Mouse (Mus musculus) G1E (cell line): Measurements from ENCODE around the gene Pcnx. TPM values are rescaled to one million over a fixed set of nuclear protein-coding genes. Genes with fewer than 3 reads are reported as not detected.

Source experiments
- ATAC-seq: 2 replicates; pipeline ENCODE4 v1.8.0; 2016; ENCODE audit warnings: mild to moderate bottlenecking; ENCODE audit not compliant: insufficient number of reproducible peaks, poor library complexity, low FRiP score, severe bottlenecking; ENCODE audit errors: extremely low read depth
- DNase-seq: peaks from one replicate; pipeline ENCODE4 v3.0.0; 2012; ENCODE audit warnings: low spot score
- H3K27me3 ChIP-seq: 2 replicates; pipeline ENCODE4 v1.6.1; 2012; ENCODE audit warnings: mild to moderate bottlenecking, low read length, inconsistent platforms; ENCODE audit not compliant: insufficient read depth
- H3K36me3 ChIP-seq: replicated peaks from 2 replicates; pipeline ENCODE3; 2012; ENCODE audit warnings: mild to moderate bottlenecking, inconsistent platforms
- H3K4me1 ChIP-seq: 2 replicates; pipeline ENCODE4 v1.6.1; 2012; ENCODE audit warnings: low read depth, low read length, inconsistent platforms, mixed read lengths; ENCODE audit not compliant: insufficient read depth
- H3K4me3 ChIP-seq: 2 replicates; pipeline ENCODE4 v1.5.1; 2012; ENCODE audit warnings: low read depth, mild to moderate bottlenecking, inconsistent platforms, low read length, moderate library complexity, mixed read lengths
- H3K9me3 ChIP-seq: replicated peaks from 2 replicates; pipeline ENCODE4 v1.6.1; 2012; ENCODE audit warnings: inconsistent platforms
- CTCF ChIP-seq: IDR thresholded peaks from 2 replicates; pipeline ENCODE4 v1.5.1; 2012; ENCODE audit warnings: low read depth, low read length, inconsistent platforms, mixed read lengths
- GATA1 ChIP-seq: IDR thresholded peaks from 2 replicates; pipeline ENCODE4 v1.6.1; 2012; ENCODE audit warnings: borderline replicate concordance, low read length, inconsistent platforms, mixed read lengths
- GATA2 ChIP-seq: IDR thresholded peaks from 2 replicates; pipeline ENCODE4 v1.6.1; 2012; ENCODE audit warnings: low read depth, low read length, inconsistent platforms, borderline replicate concordance
- POLR2AphosphoS5 ChIP-seq: IDR thresholded peaks from 2 replicates; pipeline ENCODE4 v1.6.1; 2012; ENCODE audit warnings: low read depth, low read length, inconsistent platforms; ENCODE audit not compliant: insufficient replicate concordance
- TAL1 ChIP-seq: conservative IDR thresholded peaks from 2 replicates; pipeline ENCODE4 v1.6.1; 2012; ENCODE audit warnings: low read depth, low read length, inconsistent platforms, mixed read lengths
- polyA plus RNA-seq: library from polyadenylated mRNA; stranded (reverse); fragments of >175 nt; gene quantifications from 2 replicates; pipeline ENCODE4 v1.2.3, GENCODE M21; 2012
- total RNA-seq, 2 experiments: library from RNA; stranded (forward) in 1 of 2; stranded (reverse) in 1 of 2; fragments of 200-1000 nt in 1 of 2; fragments of >200 nt in 1 of 2; fragmentation: Nextera tagmentation in 1 of 2; gene quantifications; 2 replicates each; pipeline ENCODE4 v1.2.3; 2014 to 2017

The Pcnx gene
- total and polyA plus RNA-seq, 3 experiments = 0.27 TPM; not detected in 2

DNA sequence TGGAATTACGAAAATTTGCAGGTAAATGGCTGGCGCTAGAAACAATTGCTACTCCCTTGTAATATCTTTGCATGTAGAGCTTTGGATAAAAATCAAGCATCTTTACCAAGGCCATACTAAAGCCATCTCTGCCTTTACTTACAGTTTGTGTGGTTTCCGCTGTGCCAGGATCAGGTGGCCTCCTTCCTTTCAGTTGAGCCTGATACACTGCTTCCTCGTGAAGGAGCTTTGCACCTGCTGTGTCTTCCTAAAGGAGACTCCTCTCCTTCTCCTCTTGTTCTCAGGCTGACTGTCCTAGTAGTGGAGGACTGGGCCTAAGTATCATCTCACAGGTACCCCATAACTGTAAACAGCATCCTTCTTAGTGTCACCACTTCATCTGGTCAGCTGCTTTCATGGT is 7.5 kb downstream of the Pcnx start:
- Histone ChIP-seq H3K36me3 (no peaks in the 10 kb centered on the region), H3K4me3 (no peak overlapping the region), H3K4me1 (no peaks in the 10 kb centered on the region), H3K27me3 (peaks cover 8% of the 10 kb centered on the region; the same call in 1 of the 2 replicates), H3K9me3 (no peaks in the 10 kb centered on the region)
- TF ChIP-seq CTCF (no peak), GATA1 (no peak), POLR2AphosphoS5 (no peak), TAL1 (no peak), GATA2 (no peak)
- DNase-seq = no peak
- ATAC-seq = no peak

DNA sequence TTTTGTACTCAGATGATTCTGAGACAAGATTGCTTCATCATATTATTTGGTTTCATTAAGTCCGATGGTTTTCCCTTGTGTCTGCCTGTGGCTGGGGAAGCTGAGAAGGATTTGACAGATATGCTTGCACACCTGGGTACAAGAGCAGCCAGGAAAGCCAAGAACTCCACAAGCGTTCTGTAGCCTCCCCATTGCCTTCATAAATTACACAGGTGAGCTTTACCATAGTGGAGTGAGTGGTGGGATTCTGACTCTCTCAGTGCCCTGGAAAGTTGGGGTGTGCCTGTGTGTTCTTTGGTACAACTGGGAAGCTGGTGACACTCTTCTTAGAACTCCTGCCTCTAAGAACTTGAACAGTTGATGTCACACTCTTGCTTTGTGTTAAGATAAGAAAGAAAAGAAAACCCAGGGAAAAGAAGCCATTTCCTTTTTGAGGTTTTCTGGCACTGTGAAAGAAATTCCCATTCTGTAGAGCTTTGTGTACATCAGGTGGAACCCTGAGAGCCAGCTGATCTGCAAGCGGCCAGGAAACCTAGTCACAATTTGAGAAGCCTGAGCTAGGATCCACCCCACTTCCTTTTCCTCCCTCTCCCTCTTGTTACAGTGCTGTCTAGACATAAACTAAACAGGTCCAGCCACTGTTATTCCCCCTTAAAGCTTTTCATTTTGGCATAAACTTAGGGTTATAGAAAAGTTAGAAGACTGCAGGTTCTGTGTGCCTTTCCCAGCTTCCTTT is 9.6 kb downstream of the Pcnx start:
- no peaks in the 10 kb centered on the region for H3K4me1 ChIP-seq
- H3K36me3 ChIP-seq = no peaks in the 10 kb centered on the region
- H3K27me3 ChIP-seq = peaks cover 5% of the 10 kb centered on the region; the same call in 1 of the 2 replicates
- no peak overlapping the region for H3K4me3 ChIP-seq
- ATAC-seq = no peak
- TF ChIP-seq GATA2 (no peak), TAL1 (no peak), POLR2AphosphoS5 (no peak), GATA1 (no peak), CTCF (no peak)
- DNase-seq = no peak
- no peaks in the 10 kb centered on the region for H3K9me3 ChIP-seq

DNA sequence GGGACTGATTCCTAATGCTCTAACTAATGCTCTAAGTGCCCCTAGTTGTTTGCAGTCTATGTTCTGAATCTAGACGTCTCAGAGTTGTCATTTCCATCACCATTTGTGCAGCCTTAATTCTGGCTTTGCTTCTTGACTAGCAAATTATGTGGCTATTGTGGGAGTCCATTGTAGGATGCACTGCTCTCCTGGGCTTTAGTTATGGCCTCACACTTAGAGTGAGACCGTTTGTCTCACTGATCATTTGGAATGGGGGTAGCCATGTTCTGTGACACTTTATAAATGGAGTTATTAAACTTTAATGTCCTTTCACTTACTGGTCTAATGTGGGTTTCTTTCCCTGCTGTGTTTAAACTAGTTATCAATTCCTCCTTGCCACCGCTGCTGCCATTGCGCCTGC is 13.5 kb downstream of the Pcnx start:
- H3K4me1 ChIP-seq = no peaks in the 10 kb centered on the region
- peaks cover 3% of the 10 kb centered on the region; the same call in 1 of the 2 replicates for H3K27me3 ChIP-seq
- no peak for TF ChIP-seq POLR2AphosphoS5
- TF ChIP-seq CTCF = no peak
- no peak for TF ChIP-seq TAL1
- no peak for TF ChIP-seq GATA2
- TF ChIP-seq GATA1 = no peak

DNA sequence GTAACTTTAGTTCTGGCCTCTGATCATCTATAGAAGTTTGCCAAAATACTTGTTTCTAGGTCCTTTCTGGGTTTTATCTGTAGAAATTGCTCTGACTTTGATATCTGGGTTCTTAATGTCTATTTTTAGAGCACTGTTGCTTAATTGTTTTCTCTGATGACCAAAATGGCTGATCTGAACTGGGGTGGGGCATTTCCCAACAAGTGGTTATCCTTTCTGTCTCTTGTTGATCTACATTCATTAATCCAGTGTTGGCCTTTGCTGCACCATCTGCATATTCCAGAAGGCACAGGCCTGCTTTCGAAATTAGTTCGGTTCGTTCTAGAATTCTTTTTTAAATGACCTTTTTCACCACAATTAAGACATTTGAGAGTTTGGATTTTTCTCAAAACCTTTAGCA is 20.3 kb downstream of the Pcnx start:
- H3K4me3 ChIP-seq = no peak overlapping the region
- no peaks in the 10 kb centered on the region for H3K4me1 ChIP-seq
- DNase-seq (no peak), ATAC-seq (no peak)
- H3K36me3 ChIP-seq = no peaks in the 10 kb centered on the region
- H3K27me3 ChIP-seq = peaks cover 8% of the 10 kb centered on the region
- no peaks in the 10 kb centered on the region for H3K9me3 ChIP-seq
- no peak for TF ChIP-seq GATA2

More for the DNA sequence above, 13.5 kb downstream of the Pcnx start:
- DNase-seq = no peak
- Histone ChIP-seq H3K4me3 (no peak overlapping the region), H3K36me3 (no peaks in the 10 kb centered on the region), H3K9me3 (no peaks in the 10 kb centered on the region)
- no peak for ATAC-seq

DNA sequence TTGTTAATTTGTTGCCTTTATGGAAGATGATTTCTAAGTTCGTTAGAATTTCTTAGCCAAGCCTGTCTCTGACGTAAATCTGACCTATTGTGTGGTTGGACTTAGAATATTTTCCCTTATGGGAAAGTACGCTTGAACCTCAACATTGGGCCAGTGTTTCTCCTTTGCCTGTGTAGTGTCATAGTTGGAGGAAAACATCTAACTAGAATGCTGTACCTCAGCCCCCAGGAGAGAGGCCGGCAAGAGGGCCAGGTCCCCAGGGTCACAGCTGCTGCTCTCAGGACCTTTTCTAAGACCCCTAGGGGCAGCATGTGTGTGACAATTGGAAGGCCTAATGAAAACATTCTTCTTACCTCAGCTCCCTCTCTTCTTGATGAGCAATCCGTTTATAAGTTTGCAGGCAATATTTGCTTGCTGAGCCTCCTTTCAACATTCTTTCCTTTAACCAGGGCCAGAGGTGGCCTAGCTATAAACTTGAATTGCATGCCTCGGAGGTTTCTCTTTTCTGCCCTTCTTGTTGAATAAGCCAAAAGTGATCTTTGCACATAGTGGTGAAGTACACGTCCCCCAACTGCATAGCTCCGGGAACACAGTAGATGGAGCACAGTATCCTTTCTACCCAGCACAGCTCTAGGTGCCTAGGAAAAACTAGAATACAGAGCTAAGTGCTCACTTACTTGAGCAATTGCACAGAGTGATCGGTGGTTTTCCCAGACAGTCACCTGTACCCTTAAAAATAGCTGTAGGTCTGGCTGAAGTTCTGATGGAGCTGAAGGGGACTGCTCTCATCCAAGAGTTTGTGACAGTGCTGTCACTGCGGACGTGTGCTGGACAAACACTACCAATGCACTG is 23.7 kb downstream of the Pcnx start:
- DNase-seq (no peak), ATAC-seq (no peak)
- H3K27me3 ChIP-seq = peaks cover 13% of the 10 kb centered on the region
- no peak overlapping the region for H3K4me3 ChIP-seq
- no peaks in the 10 kb centered on the region for H3K9me3 ChIP-seq
- TF ChIP-seq CTCF (no peak), GATA1 (no peak), POLR2AphosphoS5 (no peak), TAL1 (no peak), GATA2 (no peak)
- H3K4me1 ChIP-seq = no peaks in the 10 kb centered on the region
- H3K36me3 ChIP-seq = no peaks in the 10 kb centered on the region

DNA sequence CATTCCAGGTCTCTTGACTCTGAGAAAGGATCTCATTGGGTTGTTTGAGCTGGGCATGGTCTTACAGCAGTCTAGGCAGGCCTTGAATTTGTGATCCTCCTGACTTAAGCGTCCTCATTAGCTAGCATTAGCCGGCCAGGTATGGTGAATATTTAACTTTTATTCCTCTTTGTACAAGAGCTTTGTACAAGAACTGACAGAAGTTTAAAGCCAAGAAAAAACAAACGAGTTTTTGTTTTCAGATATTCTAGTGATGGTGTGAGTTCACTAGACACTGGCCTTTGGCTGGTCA is 24.2 kb downstream of the Pcnx start:
- ATAC-seq = no peak
- TF ChIP-seq POLR2AphosphoS5 = no peak
- Histone ChIP-seq H3K4me1 (no peaks in the 10 kb centered on the region), H3K9me3 (no peaks in the 10 kb centered on the region), H3K4me3 (no peak overlapping the region), H3K36me3 (no peaks in the 10 kb centered on the region), H3K27me3 (peaks cover 13% of the 10 kb centered on the region)
- DNase-seq = no peak
